Mouse (Mus musculus) fat pad, adult 2 months (tissue): ENCODE results near the gene Olfr986.

Experiments used
- DNase-seq: peaks from one replicate; pipeline ENCODE4 v3.0.0-alpha.2; 2011; ENCODE audit warnings: low read depth, low spot score; ENCODE audit errors: extremely low read depth

The Olfr986 gene

DNA sequence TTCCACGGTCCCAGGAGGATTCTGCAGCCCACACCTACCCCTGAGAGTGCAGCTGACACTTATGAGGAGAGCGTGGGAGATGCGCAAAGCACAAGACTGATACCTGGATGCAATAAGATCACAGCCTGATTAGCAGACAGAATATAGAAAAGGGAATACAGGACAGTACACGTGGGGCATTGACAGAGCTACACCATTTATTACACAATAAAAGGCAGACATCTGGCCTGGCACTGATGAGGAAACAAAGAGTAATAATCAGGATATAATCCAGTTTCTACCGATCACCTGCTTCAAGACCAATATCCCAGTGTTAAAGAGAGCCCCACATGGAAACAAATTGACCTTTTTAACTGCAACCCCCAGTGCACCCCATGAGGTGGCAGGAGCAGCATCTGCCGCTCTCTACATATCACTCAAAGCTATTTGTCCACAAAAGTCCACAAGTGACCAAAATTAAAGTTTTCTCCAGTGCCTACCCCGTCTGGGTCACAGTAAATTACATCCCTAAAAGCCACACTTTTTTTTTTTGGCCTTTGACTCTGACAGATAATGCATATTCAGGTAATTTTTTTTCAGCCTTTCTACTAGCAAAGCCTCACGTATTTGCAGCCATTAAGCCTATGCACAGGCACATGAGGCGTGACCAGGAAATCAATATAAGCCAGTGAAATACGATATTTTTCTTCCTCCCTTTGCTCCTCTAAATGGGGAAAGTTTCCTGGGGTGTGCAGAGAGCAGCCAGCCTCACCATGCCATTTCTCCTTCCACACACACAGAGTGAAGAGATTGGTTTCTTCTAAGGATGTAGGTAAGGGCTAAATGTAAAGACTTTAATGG lies 53.7 kb downstream of the Olfr986 start:
- DNase-seq, result no peak

DNA sequence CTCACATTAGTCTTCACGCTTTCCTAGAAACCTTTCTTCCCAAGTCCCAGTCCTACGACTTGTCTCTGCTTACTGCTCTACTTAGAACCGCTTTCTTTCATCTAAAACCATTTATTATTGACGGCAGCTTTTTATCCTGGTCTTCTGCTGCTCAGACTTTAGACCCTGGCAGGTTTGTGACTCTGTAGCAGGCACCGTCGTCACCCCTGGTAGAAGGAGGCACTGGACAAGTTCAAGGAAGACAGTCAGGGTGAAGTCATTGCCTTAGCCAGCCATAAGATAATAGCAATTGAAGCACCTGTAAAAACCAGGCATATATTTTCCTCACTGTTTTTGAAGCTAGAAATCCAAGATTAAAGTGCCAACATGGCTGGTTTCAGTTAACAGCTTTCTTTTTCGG lies 54.5 kb downstream of the Olfr986 start:
- no peak for DNase-seq
